19 mouse cellular contexts compared by ENCODE assay signal in genomic region chr1:84421845-84422244, GRCm38 (mm10).
"Had no signal": no experiment of that assay in that cellular context is flagged by ENCODE, and none has a peak within 500 bp of the region (broad histone marks: within the 10 kb centered on the region; RNA-seq: fewer than 3 reads in every experiment).

No protein-coding gene starts in this region.

- H3K27me3 ChIP-seq: liver, embryonic 13.5 days; liver, embryonic 15.5 days; midbrain, embryonic 12.5 days; neural tube, embryonic 12.5 days had no signal

- ATAC-seq: liver, postnatal 0 days; midbrain, embryonic 16.5 days had no signal

- H3K27ac ChIP-seq: liver, embryonic 13.5 days; liver, embryonic 15.5 days; midbrain, embryonic 10.5 days; midbrain, embryonic 12.5 days; neural tube, embryonic 12.5 days had no signal

- H3K4me1 ChIP-seq: liver, embryonic 13.5 days; liver, embryonic 15.5 days; neural tube, embryonic 12.5 days had no signal

- H3K36me3 ChIP-seq: liver, embryonic 13.5 days; liver, embryonic 15.5 days; midbrain, embryonic 10.5 days; midbrain, embryonic 12.5 days; neural tube, embryonic 12.5 days had no signal

- H3K4me3 ChIP-seq: liver, embryonic 13.5 days; liver, embryonic 15.5 days; midbrain, embryonic 10.5 days; midbrain, embryonic 12.5 days; neural tube, embryonic 12.5 days had no signal

- DNase-seq: liver, embryonic 13.5 days; liver, postnatal 0 days; lung, embryonic 14.5 days; lung, postnatal 10 days; lung, postnatal 4 days; midbrain, embryonic 14.5 days; retina, postnatal 1 day; right cerebral cortex, adult 18-20 months; right cerebral cortex, postnatal 25 days; right cerebral cortex, postnatal 4 days; spleen, adult 18-20 months; thymus, adult 18-20 months; thymus, postnatal 25 days; thymus, postnatal 4 days had no signal
